Mouse (Mus musculus): ENCODE data around the gene Cfap46.
"Not testable (repeated sequence)": the region's sequence is repeated elsewhere in the genome, so short reads cannot be mapped to it uniquely, and the experiment has no call there.

DNA sequence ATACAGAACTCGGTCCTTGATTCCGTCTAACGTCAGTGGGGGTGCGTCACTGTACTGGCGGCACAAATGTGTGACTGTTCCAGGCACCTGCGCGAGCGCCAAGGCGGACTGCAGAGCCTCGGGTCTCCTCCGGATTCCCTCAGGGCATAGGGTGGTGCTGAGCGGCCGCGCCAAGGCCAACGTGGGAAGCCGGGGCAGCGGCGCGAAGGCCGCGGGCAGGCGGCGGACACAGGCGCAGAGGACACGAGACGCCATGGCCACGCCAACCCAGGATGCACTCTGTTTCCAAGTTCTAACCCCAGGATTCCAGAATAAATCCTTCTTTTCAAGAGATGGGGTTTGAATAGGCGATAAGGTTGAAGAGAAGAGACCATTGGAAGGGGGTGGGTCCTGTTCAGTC is 23.7 kb downstream of the Cfap46 start:
- TF ChIP-seq CTCF (IDR thresholded peaks at IDR 0.05; ENCODE audit: control insufficient read depth, insufficient read depth, low read length); POLR2A (IDR thresholded peaks at IDR 0.05; ENCODE audit: borderline replicate concordance, control insufficient read depth, low read depth, low read length): not testable (repeated sequence)
